Mouse (Mus musculus): ENCODE data around the gene Slc36a1. TPM values are rescaled to one million over a fixed set of nuclear protein-coding genes. Genes with fewer than 3 reads are reported as not detected.

The Slc36a1 gene
- total RNA-seq, 1 experiment from 2014 or later, result 2.7 TPM

- peak in 1 of 2 experiments; percentile 22; a peak in 1 of 4 replicates for ATAC-seq (replicated peaks in 1 of 2; ENCODE audit: insufficient read depth in 1 of 2, low FRiP score in 2 of 2, low TSS enrichment in 1 of 2, low read depth in 1 of 2, poor library complexity in 2 of 2, severe bottlenecking in 2 of 2)
Measured at GRCm38 (mm10) chr11:55197086-55197485, 7.1 kb upstream of the Slc36a1 start.

GRCm38 (mm10) chr11:55197740-55198510, 6.2 kb upstream of the Slc36a1 start:
- ATAC-seq (replicated peaks in 1 of 2; ENCODE audit: insufficient read depth in 1 of 2, low FRiP score in 2 of 2, low TSS enrichment in 1 of 2, low read depth in 1 of 2, poor library complexity in 2 of 2, severe bottlenecking in 2 of 2), result peak; percentile 82 to 89

GRCm38 (mm10) chr11:55204602-55205001, 452 bp downstream of the Slc36a1 start:
- ATAC-seq (replicated peaks in 1 of 2; ENCODE audit: insufficient read depth in 1 of 2, low FRiP score in 2 of 2, low TSS enrichment in 1 of 2, low read depth in 1 of 2, poor library complexity in 2 of 2, severe bottlenecking in 2 of 2), result peak in 1 of 2 experiments; percentile 31; a peak in 1 of 4 replicates

GRCm38 (mm10) chr11:55208001-55208690, 4.0 kb downstream of the Slc36a1 start:
- peak in 1 of 2 experiments; percentile 18; a peak in 2 of 4 replicates for ATAC-seq (replicated peaks in 1 of 2; ENCODE audit: insufficient read depth in 1 of 2, low FRiP score in 2 of 2, low TSS enrichment in 1 of 2, low read depth in 1 of 2, poor library complexity in 2 of 2, severe bottlenecking in 2 of 2)

- ATAC-seq (replicated peaks in 1 of 2; ENCODE audit: insufficient read depth in 1 of 2, low FRiP score in 2 of 2, low TSS enrichment in 1 of 2, low read depth in 1 of 2, poor library complexity in 2 of 2, severe bottlenecking in 2 of 2), result no peak
Measured at GRCm38 (mm10) chr11:55209032-55209431, 4.9 kb downstream of the Slc36a1 start.

- ATAC-seq (replicated peaks in 1 of 2; ENCODE audit: insufficient read depth in 1 of 2, low FRiP score in 2 of 2, low TSS enrichment in 1 of 2, low read depth in 1 of 2, poor library complexity in 2 of 2, severe bottlenecking in 2 of 2), result peak; percentile 60 to 74; a peak in 3 of 4 replicates
Measured at GRCm38 (mm10) chr11:55209626-55210353, 5.6 kb downstream of the Slc36a1 start.

- ATAC-seq (replicated peaks in 1 of 2; ENCODE audit: insufficient read depth in 1 of 2, low FRiP score in 2 of 2, low TSS enrichment in 1 of 2, low read depth in 1 of 2, poor library complexity in 2 of 2, severe bottlenecking in 2 of 2), result no peak
Measured at GRCm38 (mm10) chr11:55213518-55213917, 9.4 kb downstream of the Slc36a1 start.

- ATAC-seq (replicated peaks in 1 of 2; ENCODE audit: insufficient read depth in 1 of 2, low FRiP score in 2 of 2, low TSS enrichment in 1 of 2, low read depth in 1 of 2, poor library complexity in 2 of 2, severe bottlenecking in 2 of 2), result no peak
Measured at GRCm38 (mm10) chr11:55214161-55214560, 10.0 kb downstream of the Slc36a1 start.

- no peak for ATAC-seq (replicated peaks in 1 of 2; ENCODE audit: insufficient read depth in 1 of 2, low FRiP score in 2 of 2, low TSS enrichment in 1 of 2, low read depth in 1 of 2, poor library complexity in 2 of 2, severe bottlenecking in 2 of 2)
Measured at GRCm38 (mm10) chr11:55214978-55215377, 10.8 kb downstream of the Slc36a1 start.

- ATAC-seq (replicated peaks in 1 of 2; ENCODE audit: insufficient read depth in 1 of 2, low FRiP score in 2 of 2, low TSS enrichment in 1 of 2, low read depth in 1 of 2, poor library complexity in 2 of 2, severe bottlenecking in 2 of 2), result no peak
Measured at GRCm38 (mm10) chr11:55216061-55216460, 11.9 kb downstream of the Slc36a1 start.

GRCm38 (mm10) chr11:55216830-55217229, 12.7 kb downstream of the Slc36a1 start:
- ATAC-seq (replicated peaks in 1 of 2; ENCODE audit: insufficient read depth in 1 of 2, low FRiP score in 2 of 2, low TSS enrichment in 1 of 2, low read depth in 1 of 2, poor library complexity in 2 of 2, severe bottlenecking in 2 of 2), result no peak

- ATAC-seq (replicated peaks in 1 of 2; ENCODE audit: insufficient read depth in 1 of 2, low FRiP score in 2 of 2, low TSS enrichment in 1 of 2, low read depth in 1 of 2, poor library complexity in 2 of 2, severe bottlenecking in 2 of 2), result no peak
Measured at GRCm38 (mm10) chr11:55217418-55217817, 13.3 kb downstream of the Slc36a1 start.

GRCm38 (mm10) chr11:55217880-55218279, 13.7 kb downstream of the Slc36a1 start:
- no peak for ATAC-seq (replicated peaks in 1 of 2; ENCODE audit: insufficient read depth in 1 of 2, low FRiP score in 2 of 2, low TSS enrichment in 1 of 2, low read depth in 1 of 2, poor library complexity in 2 of 2, severe bottlenecking in 2 of 2)

- ATAC-seq (replicated peaks in 1 of 2; ENCODE audit: insufficient read depth in 1 of 2, low FRiP score in 2 of 2, low TSS enrichment in 1 of 2, low read depth in 1 of 2, poor library complexity in 2 of 2, severe bottlenecking in 2 of 2), result no peak
Measured at GRCm38 (mm10) chr11:55218473-55218872, 14.3 kb downstream of the Slc36a1 start.

- no peak for ATAC-seq (replicated peaks in 1 of 2; ENCODE audit: insufficient read depth in 1 of 2, low FRiP score in 2 of 2, low TSS enrichment in 1 of 2, low read depth in 1 of 2, poor library complexity in 2 of 2, severe bottlenecking in 2 of 2)
Measured at GRCm38 (mm10) chr11:55221306-55221705, 17.2 kb downstream of the Slc36a1 start.

- ATAC-seq (replicated peaks in 1 of 2; ENCODE audit: insufficient read depth in 1 of 2, low FRiP score in 2 of 2, low TSS enrichment in 1 of 2, low read depth in 1 of 2, poor library complexity in 2 of 2, severe bottlenecking in 2 of 2), result peak in 1 of 2 experiments; percentile 23; a peak in 1 of 4 replicates
Measured at GRCm38 (mm10) chr11:55231034-55231433, 26.9 kb downstream of the Slc36a1 start.

GRCm38 (mm10) chr11:55234288-55234687, 30.1 kb downstream of the Slc36a1 start:
- ATAC-seq (replicated peaks in 1 of 2; ENCODE audit: insufficient read depth in 1 of 2, low FRiP score in 2 of 2, low TSS enrichment in 1 of 2, low read depth in 1 of 2, poor library complexity in 2 of 2, severe bottlenecking in 2 of 2), result no peak

GRCm38 (mm10) chr11:55234791-55235190, 30.6 kb downstream of the Slc36a1 start:
- ATAC-seq (replicated peaks in 1 of 2; ENCODE audit: insufficient read depth in 1 of 2, low FRiP score in 2 of 2, low TSS enrichment in 1 of 2, low read depth in 1 of 2, poor library complexity in 2 of 2, severe bottlenecking in 2 of 2), result no peak
